Mouse (Mus musculus): ENCODE results near the gene Syde2.
"Not testable (repeated sequence)": the region's sequence is repeated elsewhere in the genome, so short reads cannot be mapped to it uniquely, and the experiment has no call there.

The Syde2 gene

GRCm38 (mm10) chr3:145987268-145987969 is at the start of gene Syde2:
TSS of gene Syde2 (plus strand) at chr3:145987870.
- DNase-seq, result peak; percentile 58 to 64

GRCm38 (mm10) chr3:145938405-145939349 is 49.0 kb upstream of the Syde2 start:
- DNase-seq, result peak in 1 of 2 experiments; percentile 40

- DNase-seq, result no peak
These were observed 48.3 kb upstream of the Syde2 start for GRCm38 (mm10) chr3:145939402-145939801.

- DNase-seq, result no peak
These were observed 47.7 kb upstream of the Syde2 start for GRCm38 (mm10) chr3:145939971-145940370.

- peak; percentile 78 for DNase-seq
These were observed 45.7 kb upstream of the Syde2 start for GRCm38 (mm10) chr3:145941971-145942370.

- DNase-seq, result no peak
These were observed 43.3 kb upstream of the Syde2 start for GRCm38 (mm10) chr3:145944348-145944747.

GRCm38 (mm10) chr3:145945904-145946303 is 41.8 kb upstream of the Syde2 start:
- no peak for DNase-seq

GRCm38 (mm10) chr3:145946654-145947053 is 41.0 kb upstream of the Syde2 start:
- no peak for DNase-seq

GRCm38 (mm10) chr3:145947539-145948204 is 40.0 kb upstream of the Syde2 start:
- no peak for DNase-seq

- DNase-seq, result peak; percentile 55 to 60
These were observed 37.4 kb upstream of the Syde2 start for GRCm38 (mm10) chr3:145950034-145950814.

GRCm38 (mm10) chr3:145950815-145951130 is 36.9 kb upstream of the Syde2 start:
- DNase-seq, result no peak

- DNase-seq, result no peak
These were observed 36.1 kb upstream of the Syde2 start for GRCm38 (mm10) chr3:145951287-145952165.

GRCm38 (mm10) chr3:145952945-145953344 is 34.7 kb upstream of the Syde2 start:
- DNase-seq, result no peak

- no peak for DNase-seq
These were observed 34.3 kb upstream of the Syde2 start for GRCm38 (mm10) chr3:145953411-145953810.

GRCm38 (mm10) chr3:145959824-145960223 is 27.8 kb upstream of the Syde2 start:
- no peak for DNase-seq

GRCm38 (mm10) chr3:145962411-145962810 is 25.3 kb upstream of the Syde2 start:
- no peak for DNase-seq

- no peak for DNase-seq
These were observed 24.3 kb upstream of the Syde2 start for GRCm38 (mm10) chr3:145963101-145964017.

- no peak for DNase-seq
These were observed 23.7 kb upstream of the Syde2 start for GRCm38 (mm10) chr3:145964018-145964387.

- no peak for DNase-seq
These were observed 23.2 kb upstream of the Syde2 start for GRCm38 (mm10) chr3:145964473-145964872.

GRCm38 (mm10) chr3:145965583-145965982 is 22.1 kb upstream of the Syde2 start:
- DNase-seq, result not testable (repeated sequence)

Data from cerebellum, postnatal 14 days (tissue).